Comparison of ENCODE assay signal across 8 mouse cellular contexts in genomic region chr2:29124936-29125701, GRCm38 (mm10). TPM values are rescaled to one million over a fixed set of nuclear protein-coding genes. Genes with fewer than 3 reads are reported as not detected.
DNase-seq lines count a peak whose midpoint lies in the region; ATAC-seq and TF ChIP-seq lines count a peak whose summit lies in the region.

No protein-coding gene starts in this region.

- peak overlapping the region; percentile 93 for H3K27ac ChIP-seq in hindbrain, embryonic 13.5 days

- H3K4me2 ChIP-seq in hindbrain, embryonic 13.5 days = peak overlapping the region; percentile 77

- peaks cover 20% of the 10 kb centered on the region for H3K4me1 ChIP-seq in hindbrain, embryonic 13.5 days (replicated peaks)

- CTCF ChIA-PET in Patski (lab: Charles Lee) = no interaction called here

- no peak for TF ChIP-seq CTCF in Patski (IDR thresholded peaks at IDR 0.05)

- peak; percentile 95 for ATAC-seq in Patski
- peak; percentile 99 for ATAC-seq in hindbrain, embryonic 13.5 days (ENCODE audit: low FRiP score)

- WGBS in hindbrain, embryonic 13.5 days = under 1% methylated on average over 72 of the region's 81 CpGs

- H3K9me3 ChIP-seq in hindbrain, embryonic 13.5 days = no peaks in the 10 kb centered on the region

- in situ Hi-C loops in Patski (cut with MboI; ENCODE audit: low pct_unique_long_range_greater_than_20kb) = no loop called here

- H3K36me3 ChIP-seq in hindbrain, embryonic 13.5 days = peaks cover 31% of the 10 kb centered on the region

- H3K27me3 ChIP-seq in Patski = no peaks in the 10 kb centered on the region
- no peaks in the 10 kb centered on the region for H3K27me3 ChIP-seq in hindbrain, embryonic 13.5 days

- H3K4me3 ChIP-seq in hindbrain, embryonic 13.5 days = peak overlapping the region; percentile 67

- DNase-seq in Patski (ENCODE audit: low read depth, low spot score) = peak; percentile 92
- DNase-seq in cerebellum, postnatal 14 days = peak; percentile 98 to 99
- DNase-seq in frontal cortex, postnatal 14 days (ENCODE audit: low spot score in 2 of 2) = peak; percentile 91 to 95
- peak; percentile 86 to 89 for DNase-seq in layer of hippocampus, postnatal 25 days (ENCODE audit: extremely low spot score in 1 of 2, low spot score in 1 of 2)
- DNase-seq in lung, postnatal 25 days (ENCODE audit: low spot score) = peak; percentile 100
- peak; percentile 98 for DNase-seq in retina, embryonic 14.5 days (ENCODE audit: low spot score)
- peak; percentile 99 for DNase-seq in thymus, postnatal 4 days

- POLR2A ChIA-PET in Patski (lab: Charles Lee) = no interaction called here

- H3K9ac ChIP-seq in hindbrain, embryonic 13.5 days = peak overlapping the region; percentile 94

RNA-seq across cellular contexts. Expression of gene Setx, which starts 1.1 kb away (rescaled TPM):
- polyA plus RNA-seq in Patski (2021) = 23.2 TPM
- 13.8 and 15.4 TPM in 2 replicates for polyA plus RNA-seq in hindbrain, embryonic 13.5 days (2015; fragmentation: Nextera tagmentation; extraction: Ambion mirVana)
- total RNA-seq in layer of hippocampus, postnatal 25 days (2021) = 10 to 100 TPM; 39.0 to 47.3 TPM

Comparison
In these comparisons a context has a peak if more than half of its experiments do, and no peak if none do; other contexts are left out.
1. Peak in every context shown above with its lines: DNase-seq, ATAC-seq, H3K4me3 ChIP-seq and H3K27ac ChIP-seq.